In genomic region chr4:56080960-56081359, GRCm38 (mm10) we compare ENCODE assay signal across 21 mouse cellular contexts.
"Had no signal": no experiment of that assay in that cellular context is flagged by ENCODE, and none has a peak within 500 bp of the region (broad histone marks: within the 10 kb centered on the region; RNA-seq: fewer than 3 reads in every experiment).

No protein-coding gene starts in this region.

- H3K27me3 ChIP-seq: heart, embryonic 12.5 days; hindbrain, embryonic 12.5 days; intestine, embryonic 15.5 days; limb, embryonic 13.5 days; limb, embryonic 15.5 days had no signal

- ATAC-seq: hindbrain, embryonic 16.5 days; inflammation-experienced regulatory T-cells, adult 6 months; intestine, embryonic 15.5 days; intestine, postnatal 0 days had no signal

- DNase-seq: gastrocnemius, adult 2 months; gastrocnemius, postnatal 10 days; gastrocnemius, postnatal 25 days; heart, postnatal 10 days; heart, postnatal 4 days; kidney, adult 18-20 months; kidney, adult 8-10 months; kidney, postnatal 10 days; kidney, postnatal 25 days; kidney, postnatal 4 days; left cerebral cortex, postnatal 4 days had no signal

- H3K36me3 ChIP-seq: heart, embryonic 10.5 days; heart, embryonic 12.5 days; hindbrain, embryonic 10.5 days; hindbrain, embryonic 12.5 days; intestine, embryonic 15.5 days; limb, embryonic 13.5 days; limb, embryonic 15.5 days had no signal
